Mouse (Mus musculus) left cerebral cortex, postnatal 4 days (tissue): Measurements from ENCODE around the gene Pcnx. TPM values are rescaled to one million over a fixed set of nuclear protein-coding genes. Genes with fewer than 3 reads are reported as not detected.
A peak's percentile ranks its signal among the peaks of the same experiment; 100 is the strongest.
"Not testable (repeated sequence)": the region's sequence is repeated elsewhere in the genome, so short reads cannot be mapped to it uniquely, and the experiment has no call there.

Experiments used
- DNase-seq: peaks from one replicate; pipeline ENCODE4 v3.0.0-alpha.2; 2022
- intact Hi-C: fragments of 180-260 bp; cut with DNase I; formaldehyde crosslinking; loops from one replicate; pipeline ENCODE4 v1.15.1; 2025
- total RNA-seq, 2 experiments: library from RNA; stranded (reverse); gene quantifications; 2 replicates each; pipeline ENCODE4 v1.2.3; 2021

Pcnx gene
- total RNA-seq, 2 experiments from 2014 or later = 92.7 to 107 TPM

DNA sequence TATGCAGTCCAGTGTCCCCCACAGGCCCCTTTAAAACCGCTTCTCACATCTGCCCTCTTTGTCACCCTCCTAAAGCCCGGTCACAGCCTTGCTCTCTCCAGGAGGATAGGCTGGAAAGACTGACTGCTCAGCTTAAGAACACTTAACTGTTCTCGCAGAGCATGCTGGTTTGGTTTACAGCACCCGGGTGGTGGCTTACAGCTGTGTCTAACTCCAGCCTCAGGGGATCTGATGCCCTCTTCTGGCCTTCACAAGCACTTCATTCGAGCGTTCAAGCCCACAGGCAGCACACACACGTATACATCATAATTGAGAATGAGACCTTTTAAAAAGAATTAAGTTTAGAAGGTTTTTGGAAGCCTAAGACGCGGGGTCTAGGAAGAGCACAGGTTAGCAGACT is 81.4 kb downstream of the Pcnx start:
- DNase-seq = no peak
- intact Hi-C loops = no loop called here

DNA sequence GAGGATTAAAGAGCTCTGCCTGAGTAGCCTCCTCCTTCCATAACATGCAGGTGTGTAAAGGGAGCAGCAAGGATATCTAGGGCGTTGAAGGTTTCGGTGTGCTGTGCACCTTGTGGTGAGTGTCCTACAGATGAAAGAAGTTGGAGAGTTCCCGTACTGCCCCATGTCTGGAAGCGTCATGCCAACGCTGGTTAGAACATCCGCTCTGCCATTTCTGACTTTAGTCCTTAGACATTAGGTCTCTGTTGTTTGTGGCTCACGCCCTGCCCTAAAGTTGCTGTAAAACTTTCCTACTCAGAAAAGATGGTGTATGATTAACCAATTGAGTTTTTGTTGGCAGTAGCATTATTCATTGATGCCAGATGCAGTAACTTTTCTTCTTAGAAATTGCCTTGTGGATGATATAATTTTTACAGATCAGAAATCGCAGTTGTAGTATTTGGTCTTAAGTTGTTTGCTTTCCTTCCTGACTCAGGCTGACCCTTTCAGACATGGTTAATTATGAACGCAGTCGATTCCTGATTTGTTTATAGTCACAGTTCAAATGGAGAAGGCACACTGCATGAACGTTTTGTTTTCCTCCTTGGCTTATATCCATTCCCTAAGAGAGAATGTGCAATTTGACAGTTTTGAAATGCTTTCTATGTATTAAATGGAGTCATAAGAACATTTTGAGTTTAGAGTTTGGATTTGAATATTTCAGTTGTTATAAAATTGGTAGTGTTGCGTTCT is 83.7 kb downstream of the Pcnx start:
- intact Hi-C loops = no loop called here
- no peak for DNase-seq

DNA sequence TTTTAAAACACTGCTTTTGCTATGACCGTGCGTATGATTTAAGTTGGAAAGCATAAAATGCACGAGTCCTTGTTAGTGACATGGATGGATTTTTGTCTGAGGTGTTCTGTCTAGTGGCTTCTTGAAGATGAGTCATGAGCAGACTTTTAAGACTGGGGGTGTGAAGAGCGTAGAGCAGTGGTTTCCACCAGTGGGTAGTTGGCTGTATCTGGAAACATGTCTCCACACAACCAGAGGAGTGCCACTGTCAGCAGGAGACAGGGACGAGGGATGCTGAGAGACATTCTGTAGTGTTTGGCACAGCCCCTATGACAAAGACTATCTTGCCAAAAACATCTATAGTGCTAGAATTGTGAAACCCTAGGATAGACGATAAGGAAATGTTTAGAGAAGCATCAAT is 89.2 kb downstream of the Pcnx start:
- DNase-seq = no peak
- intact Hi-C loops = no loop called here

DNA sequence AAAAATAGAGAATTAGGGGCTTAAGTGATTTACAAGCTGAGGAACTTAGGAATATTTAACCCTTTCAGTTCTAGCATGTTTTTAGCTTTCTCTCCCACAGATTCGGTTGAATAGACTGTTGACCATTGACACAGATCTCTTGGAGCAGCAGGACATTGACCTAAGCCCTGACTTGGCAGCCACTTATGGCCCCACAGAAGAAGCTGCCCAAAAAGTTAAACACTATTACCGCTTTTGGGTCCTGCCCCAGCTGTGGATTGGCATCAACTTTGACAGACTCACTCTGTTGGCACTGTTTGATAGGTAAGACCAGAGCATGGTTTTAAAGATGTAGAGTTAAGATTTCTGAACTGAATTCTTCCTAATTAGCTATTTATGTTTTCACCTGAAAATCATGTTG is 90.2 kb downstream of the Pcnx start:
- DNase-seq = no peak
- intact Hi-C loops = no loop called here

- intact Hi-C loops = no loop called here
Observed at GRCm38 (mm10) chr12:81958351-81958750, 98.5 kb downstream of the Pcnx start.

GRCm38 (mm10) chr12:81965416-81965815 is 105.6 kb downstream of the Pcnx start:
- intact Hi-C loops = no loop called here
- DNase-seq = no peak

More at GRCm38 (mm10) chr12:81958351-81958750, 98.5 kb downstream of the Pcnx start:
- no peak for DNase-seq

GRCm38 (mm10) chr12:81971042-81971883 is 111.4 kb downstream of the Pcnx start:
- intact Hi-C loops = no loop called here
- DNase-seq = no peak

DNA sequence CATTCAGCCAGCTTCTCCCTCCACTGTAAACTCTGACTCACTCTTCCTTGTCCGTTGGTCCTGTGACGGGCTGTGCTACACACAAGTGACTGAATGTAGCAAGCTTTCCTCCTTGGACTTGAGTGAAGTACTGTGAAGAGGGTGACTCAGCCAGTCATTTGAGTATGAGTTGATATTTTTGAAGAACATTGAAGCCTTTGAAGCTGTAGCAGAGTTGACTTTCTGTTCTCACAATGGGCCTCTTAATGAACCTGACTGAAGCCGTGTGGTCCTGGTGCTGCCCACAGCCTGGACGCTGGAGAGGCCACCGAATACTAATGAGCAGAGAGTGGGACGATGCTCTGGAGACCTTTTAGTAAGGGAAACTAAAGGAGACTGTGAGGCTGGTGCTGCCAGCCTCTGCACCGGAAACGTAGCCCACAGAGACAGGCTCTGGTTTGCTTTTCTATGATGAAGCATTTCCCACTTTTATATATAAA is 112.1 kb downstream of the Pcnx start:
- intact Hi-C loops = no loop called here
- DNase-seq = no peak

GRCm38 (mm10) chr12:81974806-81975205 is 115.0 kb downstream of the Pcnx start:
- peak; percentile 33 for DNase-seq
- intact Hi-C loops = loop anchor here (5.0 kb wide), 1 partner anchor 1547 kb away; the partner anchor contains the start of gene Dcaf4

DNA sequence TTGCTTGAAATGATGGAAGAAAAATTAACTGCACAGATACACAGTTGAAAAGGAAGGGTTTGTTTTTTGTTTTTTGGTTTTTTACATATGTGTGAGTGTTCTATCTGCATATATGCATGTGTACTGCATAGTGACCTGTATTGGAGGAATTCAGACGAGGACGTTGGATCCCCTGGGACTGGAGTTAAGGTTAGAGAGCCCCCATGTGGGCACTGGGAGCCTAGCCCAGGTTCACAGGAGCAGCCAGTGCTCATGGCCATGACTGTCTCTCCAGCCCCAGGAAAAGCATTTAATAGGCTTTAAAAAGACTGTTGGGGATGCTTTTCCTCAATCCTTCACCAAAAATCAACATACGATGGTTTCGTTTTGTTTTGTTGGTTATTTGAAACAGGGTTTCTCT is 117.5 kb downstream of the Pcnx start:
- DNase-seq = no peak
- intact Hi-C loops = loop anchor here (5.0 kb wide), 1 partner anchor 1545 kb away; the partner anchor contains the start of gene Dcaf4

- intact Hi-C loops = loop anchor here (5.0 kb wide), 1 partner anchor 1543 kb away; the partner anchor contains the start of gene Dcaf4
- DNase-seq = no peak
Observed at GRCm38 (mm10) chr12:81979312-81979711, 119.5 kb downstream of the Pcnx start.

DNA sequence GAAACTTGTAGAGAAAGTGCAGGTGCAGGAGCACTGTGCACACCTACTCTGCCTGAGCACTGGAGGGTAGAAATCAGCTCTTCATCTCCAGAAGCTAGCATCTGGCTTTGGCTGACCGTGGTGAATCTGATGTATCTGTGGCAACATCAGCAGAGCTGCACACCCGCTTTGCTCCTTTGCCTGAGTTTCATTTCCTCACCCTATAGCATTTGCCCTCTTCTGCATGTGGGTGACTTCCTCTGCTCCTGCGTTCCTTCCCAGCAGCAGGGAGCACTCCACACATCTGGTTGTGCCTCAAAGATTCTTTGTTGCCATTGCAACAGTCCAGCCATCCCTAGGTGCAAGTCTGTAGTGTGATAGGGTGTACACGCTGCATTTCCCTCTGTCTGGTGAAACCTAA is 132.3 kb downstream of the Pcnx start:
- intact Hi-C loops = no loop called here
- DNase-seq = no peak

DNA sequence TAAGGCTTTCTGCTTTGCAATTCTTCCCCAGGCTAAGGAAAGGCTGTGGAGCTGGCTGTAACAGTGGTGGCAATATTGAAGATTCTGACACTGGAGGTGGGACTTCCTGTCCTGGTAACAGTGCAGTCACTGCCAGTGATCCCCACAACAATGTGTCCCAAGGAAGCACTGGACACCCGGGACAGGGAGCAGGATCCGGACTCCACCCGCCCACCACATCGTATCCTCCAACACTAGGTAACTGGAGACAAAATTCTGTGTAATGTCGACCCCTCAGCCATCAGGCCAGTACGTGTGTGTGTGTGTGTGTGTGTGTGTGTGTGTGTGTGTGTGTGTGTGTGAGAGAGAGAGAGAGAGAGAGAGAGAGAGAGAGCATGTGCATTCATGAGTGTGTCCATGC is 133.2 kb downstream of the Pcnx start:
- intact Hi-C loops = no loop called here
- DNase-seq = no peak

GRCm38 (mm10) chr12:81994911-81995667 is 135.3 kb downstream of the Pcnx start:
- intact Hi-C loops = no loop called here
- no peak for DNase-seq

- intact Hi-C loops = no loop called here
- DNase-seq = no peak
Observed at GRCm38 (mm10) chr12:81996679-81997362, 137.0 kb downstream of the Pcnx start.

DNA sequence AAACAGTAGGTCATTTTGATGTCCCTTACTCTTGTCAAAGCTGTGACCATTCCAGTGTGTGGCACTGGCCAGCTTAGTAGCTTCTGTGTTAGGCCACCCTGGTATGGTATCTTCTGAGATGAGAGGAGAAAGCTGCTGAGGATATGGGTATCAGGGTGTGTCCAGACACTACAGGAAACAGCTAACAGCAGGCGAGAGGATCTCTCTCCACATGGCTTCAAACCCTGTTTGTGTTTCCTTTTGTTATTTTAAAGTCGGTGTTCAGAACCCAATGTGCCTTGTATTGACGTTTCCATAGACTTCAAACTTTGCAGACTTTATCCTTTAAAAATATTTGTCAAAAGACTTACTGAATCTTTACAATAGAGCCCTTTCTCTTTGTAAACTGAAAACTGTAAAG is 137.7 kb downstream of the Pcnx start:
- intact Hi-C loops = no loop called here
- DNase-seq = no peak

GRCm38 (mm10) chr12:82002697-82003096 is 142.9 kb downstream of the Pcnx start:
- intact Hi-C loops = not testable (repeated sequence)

DNA sequence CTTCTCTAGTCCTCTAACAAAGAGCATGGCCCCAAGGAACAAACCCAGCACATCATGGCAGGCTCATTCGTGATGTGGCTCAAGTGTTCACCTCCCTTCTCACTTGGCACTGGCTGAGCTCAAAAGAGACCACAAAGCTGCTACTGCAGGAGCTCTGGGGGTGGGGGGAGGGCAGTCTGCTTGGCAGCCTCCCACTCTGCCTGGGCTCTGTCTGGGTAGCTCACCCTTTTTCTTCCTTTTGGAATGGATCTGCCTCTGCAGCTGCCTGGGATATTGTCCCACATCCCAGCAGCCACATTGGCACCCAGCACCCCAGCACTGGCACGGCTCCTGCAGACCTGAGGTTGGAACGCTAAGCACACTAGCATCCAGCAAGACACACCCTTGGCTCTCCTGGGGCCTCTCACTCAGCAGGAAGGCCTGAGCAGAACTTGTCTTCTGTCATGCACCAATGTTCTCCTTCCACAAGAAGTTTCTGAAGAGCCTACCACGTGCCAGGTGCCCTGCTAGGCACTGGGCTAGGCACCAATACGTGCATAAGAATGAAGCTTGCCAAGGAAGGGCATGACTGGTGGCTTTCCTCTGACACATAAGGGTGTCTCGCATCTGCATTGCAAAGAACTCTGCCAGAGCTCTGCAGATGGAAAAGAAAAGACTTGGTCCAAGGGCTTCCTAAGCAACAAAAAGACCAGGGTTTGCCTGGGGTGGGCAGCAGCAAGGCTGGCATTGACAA is 166.2 kb downstream of the Pcnx start:
- intact Hi-C loops, DNase-seq: not testable (repeated sequence)

More at GRCm38 (mm10) chr12:82002697-82003096, 142.9 kb downstream of the Pcnx start:
- DNase-seq = not testable (repeated sequence)

DNA sequence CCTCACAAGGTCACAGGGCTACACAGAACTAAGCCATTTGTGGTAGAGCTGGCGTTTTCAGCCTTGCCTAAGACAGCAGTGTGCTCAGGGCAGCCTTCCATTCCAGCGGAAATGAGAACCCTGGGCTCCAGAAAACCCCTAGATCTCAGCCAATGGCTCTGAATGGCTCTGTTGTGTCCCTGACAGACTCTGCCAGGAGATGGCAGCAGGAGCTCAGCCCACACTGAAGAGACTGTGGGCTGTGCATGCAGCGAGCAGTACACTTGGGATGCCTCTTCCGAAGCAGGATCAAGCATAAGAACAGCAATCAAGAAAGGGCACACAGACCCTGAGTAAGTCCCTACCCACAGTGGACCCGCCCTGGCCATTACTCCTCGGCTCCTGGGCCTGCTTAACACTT is 173.7 kb downstream of the Pcnx start:
- DNase-seq, intact Hi-C loops: not testable (repeated sequence)
